ENCODE assay signal across 14 mouse cellular contexts in the genomic region with DNA sequence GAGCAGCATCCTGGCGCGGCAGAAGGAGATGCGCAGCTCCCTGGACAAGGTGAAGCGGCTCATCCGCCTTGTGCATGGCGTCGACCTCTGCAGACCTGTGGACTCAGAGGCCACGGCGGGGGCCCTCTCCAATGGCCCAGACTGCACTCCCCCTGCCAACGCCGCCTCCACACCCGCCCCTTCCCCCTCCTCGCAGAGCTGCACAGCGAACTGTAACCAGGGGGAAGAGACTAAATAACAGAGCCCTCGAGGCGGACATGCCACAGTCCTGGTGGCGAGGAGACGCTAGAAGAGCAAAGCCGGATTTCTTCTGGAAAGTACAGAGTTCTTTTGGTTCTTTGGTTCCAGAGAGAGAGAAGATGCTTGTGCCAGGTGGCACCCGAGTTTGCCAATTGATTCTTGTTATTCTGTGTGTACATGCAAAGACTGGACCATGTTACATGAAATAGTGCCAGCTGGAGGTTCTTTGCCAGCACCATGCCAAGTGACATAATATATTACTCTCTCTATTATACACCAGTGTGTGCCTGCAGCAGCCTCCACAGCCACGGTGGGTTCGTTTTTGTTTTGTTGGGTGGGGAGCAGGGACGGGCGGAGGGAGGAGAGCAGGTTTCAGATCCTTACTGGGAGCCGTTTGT. TPM values are rescaled to one million over a fixed set of nuclear protein-coding genes. Genes with fewer than 3 reads are reported as not detected.
DNase-seq lines count a peak whose midpoint lies in the region; ATAC-seq lines count a peak whose summit lies in the region.
"Had no signal": no experiment of that assay in that cellular context is flagged by ENCODE, and none has a peak within 500 bp of the region (broad histone marks: within the 10 kb centered on the region; RNA-seq: fewer than 3 reads in every experiment).

No protein-coding gene starts in this region.

- H3K4me2 ChIP-seq in midbrain, embryonic 11.5 days: no peak overlapping the region
- no peak overlapping the region for H3K4me2 ChIP-seq in neural tube, embryonic 12.5 days (replicated peaks)
- H3K4me2 ChIP-seq: midbrain, embryonic 12.5 days had no signal

- H3K4me3 ChIP-seq in midbrain, embryonic 10.5 days: no peak overlapping the region
- H3K4me3 ChIP-seq in midbrain, embryonic 11.5 days (ENCODE audit: low read depth, low read length): no peak overlapping the region
- no peak overlapping the region for H3K4me3 ChIP-seq in neural tube, embryonic 12.5 days
- H3K4me3 ChIP-seq: midbrain, embryonic 12.5 days had no signal

- ATAC-seq in midbrain, embryonic 11.5 days (ENCODE audit: low FRiP score): no peak
- ATAC-seq in neural tube, embryonic 12.5 days (ENCODE audit: low FRiP score, low read depth): peak; percentile 63

- H3K4me1 ChIP-seq in midbrain, embryonic 10.5 days: peaks cover 16% of the 10 kb centered on the region
- no peaks in the 10 kb centered on the region for H3K4me1 ChIP-seq in midbrain, embryonic 11.5 days (ENCODE audit: control insufficient read depth, insufficient read depth, low read length)
- H3K4me1 ChIP-seq in neural tube, embryonic 12.5 days: peaks cover 3% of the 10 kb centered on the region; the same call in 1 of the 2 replicates
- H3K4me1 ChIP-seq: midbrain, embryonic 12.5 days had no signal

- 69% methylated on average over 25 of the region's 25 CpGs for WGBS in midbrain, embryonic 10.5 days
- WGBS in midbrain, embryonic 11.5 days: 72% methylated on average over 25 of the region's 25 CpGs
- 64% methylated on average over 25 of the region's 25 CpGs for WGBS in neural tube, embryonic 12.5 days

- H3K27ac ChIP-seq in midbrain, embryonic 10.5 days (replicated peaks): 0 out of 2 replicates have a peak overlapping the region, but pooled peaks have one; percentile 23
- no peak overlapping the region for H3K27ac ChIP-seq in midbrain, embryonic 11.5 days (ENCODE audit: low read depth, low read length)
- 0 out of 2 replicates have a peak overlapping the region, but pooled peaks have one; percentile 5 for H3K27ac ChIP-seq in neural tube, embryonic 12.5 days
- H3K27ac ChIP-seq: midbrain, embryonic 12.5 days had no signal

- H3K9me3 ChIP-seq in midbrain, embryonic 10.5 days (replicated peaks): no peaks in the 10 kb centered on the region
- no peaks in the 10 kb centered on the region for H3K9me3 ChIP-seq in midbrain, embryonic 11.5 days (ENCODE audit: control insufficient read depth, low read length)
- no peaks in the 10 kb centered on the region for H3K9me3 ChIP-seq in neural tube, embryonic 12.5 days
- H3K9me3 ChIP-seq: G1E; midbrain, embryonic 12.5 days had no signal

- H3K9ac ChIP-seq in midbrain, embryonic 11.5 days (ENCODE audit: low read length): no peak overlapping the region
- no peak overlapping the region for H3K9ac ChIP-seq in neural tube, embryonic 12.5 days
- H3K9ac ChIP-seq: midbrain, embryonic 12.5 days had no signal

- DNase-seq in adrenal gland, postnatal 10 days: peak; percentile 51
- DNase-seq in adrenal gland, adult 2 months: no peak
- DNase-seq in kidney, adult 11 months: peak; percentile 14
- DNase-seq in kidney, adult 18-20 months: no peak
- DNase-seq in midbrain, embryonic 10.5 days (ENCODE audit: low spot score): no peak
- DNase-seq in midbrain, embryonic 11.5 days (ENCODE audit: low spot score, missing footprints): no peak
- no peak for DNase-seq in thymus, postnatal 14 days
- DNase-seq: heart, adult 18-20 months; layer of hippocampus, adult 9-11 months; right cerebral cortex, postnatal 14 days; thymus, postnatal 36 days had no signal

- no peaks in the 10 kb centered on the region for H3K27me3 ChIP-seq in midbrain, embryonic 10.5 days (ENCODE audit: low read depth, poor library complexity, severe bottlenecking)
- no peaks in the 10 kb centered on the region for H3K27me3 ChIP-seq in midbrain, embryonic 11.5 days (ENCODE audit: control insufficient read depth, insufficient read depth, low read length)
- no peaks in the 10 kb centered on the region for H3K27me3 ChIP-seq in neural tube, embryonic 12.5 days (replicated peaks)
- H3K27me3 ChIP-seq: midbrain, embryonic 12.5 days had no signal

- H3K36me3 ChIP-seq in midbrain, embryonic 10.5 days: peaks cover 90% of the 10 kb centered on the region
- peaks cover 12% of the 10 kb centered on the region; the same call in 1 of the 2 replicates for H3K36me3 ChIP-seq in midbrain, embryonic 11.5 days (ENCODE audit: control insufficient read depth, insufficient read depth, low read length)
- H3K36me3 ChIP-seq in neural tube, embryonic 12.5 days: peaks cover 57% of the 10 kb centered on the region

RNA-seq across cellular contexts. Expression of a gene that starts 14.2 kb away (rescaled TPM):
- total RNA-seq in adrenal gland, postnatal 10 days (2021): 100 to 1,000 TPM; 115 to 130 TPM
- total RNA-seq in adrenal gland, adult 2 months (2021): 100 to 1,000 TPM; 102 to 212 TPM
- polyA plus RNA-seq in adrenal gland, adult 2 months (2012; rRNA removed): 199 and 254 TPM in 2 replicates
- 26.1 and 27.1 TPM in 2 replicates for polyA plus RNA-seq in midbrain, embryonic 10.5 days (2016; fragmentation: Nextera tagmentation; extraction: Ambion mirVana)
- 17.7 and 20.0 TPM in 2 replicates for polyA plus RNA-seq in midbrain, embryonic 11.5 days (2014; fragmentation: Nextera tagmentation; extraction: Ambion mirVana)
- 26.5 and 28.7 TPM in 2 replicates for polyA plus RNA-seq in neural tube, embryonic 12.5 days (2016; fragmentation: Nextera tagmentation; extraction: Ambion mirVana)

RNA-seq across cellular contexts. Expression of a gene that starts 14.4 kb away (rescaled TPM):
- total RNA-seq in adrenal gland, postnatal 10 days (2021): 1 to 10 TPM; 1.7 to 2.2 TPM
- 1 to 10 TPM in 1 of 2 experiments, under 1 TPM in 1; 0.45 to 1.4 TPM for total RNA-seq in adrenal gland, adult 2 months (2021)
- polyA plus RNA-seq in adrenal gland, adult 2 months (2012; rRNA removed): 1.3 and 2.2 TPM in 2 replicates
- polyA plus RNA-seq in midbrain, embryonic 10.5 days (2016; fragmentation: Nextera tagmentation; extraction: Ambion mirVana): 16.2 and 25.6 TPM in 2 replicates
- 8.9 and 10.6 TPM in 2 replicates for polyA plus RNA-seq in midbrain, embryonic 11.5 days (2014; fragmentation: Nextera tagmentation; extraction: Ambion mirVana)
- polyA plus RNA-seq in neural tube, embryonic 12.5 days (2016; fragmentation: Nextera tagmentation; extraction: Ambion mirVana): 1.8 and 2.6 TPM in 2 replicates
- polyA plus RNA-seq: G1E had no signal

RNA-seq across cellular contexts. Expression of a gene that starts 22.0 kb away (rescaled TPM):
- 1 to 10 TPM; 7.6 to 9.4 TPM for total RNA-seq in adrenal gland, postnatal 10 days (2021)
- total RNA-seq in adrenal gland, adult 2 months (2021): 10 to 100 TPM in 1 of 2 experiments, 1 to 10 TPM in 1; 4.9 to 14.6 TPM
- polyA plus RNA-seq in adrenal gland, adult 2 months (2012; rRNA removed): 10.5 and 15.0 TPM in 2 replicates
- 4.1 and 5.2 TPM in 2 replicates for polyA plus RNA-seq in midbrain, embryonic 10.5 days (2016; fragmentation: Nextera tagmentation; extraction: Ambion mirVana)
- 1.5 and 2.0 TPM in 2 replicates for polyA plus RNA-seq in midbrain, embryonic 11.5 days (2014; fragmentation: Nextera tagmentation; extraction: Ambion mirVana)
- polyA plus RNA-seq in neural tube, embryonic 12.5 days (2016; fragmentation: Nextera tagmentation; extraction: Ambion mirVana): 5.8 and 7.3 TPM in 2 replicates

RNA-seq across cellular contexts. Expression of a gene that starts 40.8 kb away (rescaled TPM):
- 10 to 100 TPM; 22.5 to 28.1 TPM for total RNA-seq in adrenal gland, postnatal 10 days (2021)
- 10 to 100 TPM; 30.2 to 34.9 TPM for total RNA-seq in adrenal gland, adult 2 months (2021)
- polyA plus RNA-seq in adrenal gland, adult 2 months (2012; rRNA removed): 60.9 and 67.1 TPM in 2 replicates
- polyA plus RNA-seq in midbrain, embryonic 10.5 days (2016; fragmentation: Nextera tagmentation; extraction: Ambion mirVana): 58.3 and 70.5 TPM in 2 replicates
- 34.5 and 37.1 TPM in 2 replicates for polyA plus RNA-seq in midbrain, embryonic 11.5 days (2014; fragmentation: Nextera tagmentation; extraction: Ambion mirVana)
- 144 and 154 TPM in 2 replicates for polyA plus RNA-seq in neural tube, embryonic 12.5 days (2016; fragmentation: Nextera tagmentation; extraction: Ambion mirVana)

Comparison
In these comparisons a context has a peak if more than half of its experiments do, and no peak if none do; other contexts are left out.
1. DNase-seq: peak in adrenal gland, postnatal 10 days (single experiment) and kidney, adult 11 months (single experiment); none in adrenal gland, adult 2 months (single experiment), kidney, adult 18-20 months (single experiment), midbrain, embryonic 10.5 days (single experiment), midbrain, embryonic 11.5 days (single experiment) and thymus, postnatal 14 days (single experiment).